Comparison of ENCODE assay signal across 8 mouse cellular contexts in genomic region chr7:45715741-45716459, GRCm38 (mm10). TPM values are rescaled to one million over a fixed set of nuclear protein-coding genes. Genes with fewer than 3 reads are reported as not detected.
DNase-seq lines count a peak whose midpoint lies in the region; ATAC-seq and TF ChIP-seq lines count a peak whose summit lies in the region.

No protein-coding gene starts in this region.

- H3K27ac ChIP-seq in forebrain, embryonic 16.5 days (ENCODE audit: low read length), result peak overlapping the region; percentile 60
- no peak overlapping the region; the same call in 1 of the 2 replicates for H3K27ac ChIP-seq in limb, embryonic 14.5 days (replicated peaks; ENCODE audit: low read depth, low read length)

- 83% methylated on average over 19 of the region's 19 CpGs for WGBS in forebrain, embryonic 16.5 days
- 85% methylated on average over 19 of the region's 19 CpGs for WGBS in limb, embryonic 14.5 days

- H3K36me3 ChIP-seq in G1E (replicated peaks) (peaks cover 76% of the 10 kb centered on the region), myocyte (ENCODE audit: control insufficient read depth, insufficient read depth) (no peaks in the 10 kb centered on the region)
- peaks cover 31% of the 10 kb centered on the region for H3K36me3 ChIP-seq in forebrain, embryonic 16.5 days (ENCODE audit: control insufficient read depth, insufficient read depth)
- peaks cover 49% of the 10 kb centered on the region for H3K36me3 ChIP-seq in limb, embryonic 14.5 days (ENCODE audit: control insufficient read depth, insufficient read depth, low read length)

- H3K4me3 ChIP-seq in G1E (ENCODE audit: low read depth, low read length) (peak overlapping the region; percentile 77), myocyte (peak overlapping the region; percentile 96)
- H3K4me3 ChIP-seq in forebrain, embryonic 16.5 days (replicated peaks; ENCODE audit: low read length), result peak overlapping the region; percentile 64
- peak overlapping the region; percentile 47 for H3K4me3 ChIP-seq in limb, embryonic 14.5 days (replicated peaks; ENCODE audit: low read length)

- DNase-seq in heart, adult 18-20 months, result peak; percentile 34 to 58
- DNase-seq in heart, adult 8-10 months (ENCODE audit: low spot score), result no peak
- no peak for DNase-seq in G1E (ENCODE audit: low spot score)
- no peak for DNase-seq in limb, embryonic 14.5 days (ENCODE audit: low spot score)
- DNase-seq in yolk sac, embryonic 10.5 days (ENCODE audit: low spot score), result no peak
- DNase-seq in urinary bladder, adult 2 months (ENCODE audit: low spot score), result no peak

- peak overlapping the region; percentile 75 for H3K4me2 ChIP-seq in forebrain, embryonic 16.5 days (ENCODE audit: low read length)
- H3K4me2 ChIP-seq in limb, embryonic 14.5 days (replicated peaks; ENCODE audit: low read depth, low read length, severe bottlenecking), result peak overlapping the region; percentile 88
- peak overlapping the region; percentile 79 for H3K4me2 ChIP-seq in myocyte (ENCODE audit: low read depth)

- H3ac ChIP-seq in myocyte (ENCODE audit: control insufficient read depth, insufficient read length), result no peak overlapping the region

- ATAC-seq in G1E (ENCODE audit: extremely low read depth, insufficient number of reproducible peaks, low FRiP score, poor library complexity, severe bottlenecking), result no peak
- ATAC-seq in forebrain, embryonic 16.5 days, result no peak
- no peak for ATAC-seq in limb, embryonic 14.5 days (ENCODE audit: low FRiP score, low read depth)

- H3K27me3 ChIP-seq in G1E (ENCODE audit: insufficient read depth, low read length), result no peaks in the 10 kb centered on the region
- no peaks in the 10 kb centered on the region for H3K27me3 ChIP-seq in forebrain, embryonic 16.5 days (replicated peaks; ENCODE audit: control insufficient read depth, insufficient read depth, low read length)
- no peaks in the 10 kb centered on the region for H3K27me3 ChIP-seq in limb, embryonic 14.5 days (ENCODE audit: control insufficient read depth, insufficient read depth, low read length)
- no peaks in the 10 kb centered on the region for H3K27me3 ChIP-seq in myocyte (ENCODE audit: control insufficient read depth, insufficient read depth, insufficient read length)

- H3K4me1 ChIP-seq in G1E (ENCODE audit: insufficient read depth, low read depth, low read length), result peaks cover 65% of the 10 kb centered on the region
- peaks cover 43% of the 10 kb centered on the region for H3K4me1 ChIP-seq in forebrain, embryonic 16.5 days (replicated peaks; ENCODE audit: control insufficient read depth, insufficient read depth, low read length)
- H3K4me1 ChIP-seq in limb, embryonic 14.5 days (ENCODE audit: control insufficient read depth, insufficient read depth, low read length), result peaks cover 31% of the 10 kb centered on the region

- TF ChIP-seq CTCF in G1E (IDR thresholded peaks at IDR 0.05; ENCODE audit: low read depth, low read length), result no peak

- TF ChIP-seq POLR2A in limb, embryonic 14.5 days (IDR thresholded peaks at IDR 0.05; ENCODE audit: borderline replicate concordance, extremely low read depth, insufficient read depth, insufficient read length), result no peak
- no peak for TF ChIP-seq POLR2A in myocyte (IDR thresholded peaks at IDR 0.05; ENCODE audit: insufficient read length, low read depth)

- H3K9ac ChIP-seq in forebrain, embryonic 16.5 days (replicated peaks; ENCODE audit: low read depth, low read length), result peak overlapping the region; percentile 14; the same call in 1 of the 2 replicates
- H3K9ac ChIP-seq in limb, embryonic 14.5 days (ENCODE audit: low read depth, low read length, severe bottlenecking), result peak overlapping the region; percentile 34; the same call in 1 of the 2 replicates

- H3K79me2 ChIP-seq in myocyte (ENCODE audit: control insufficient read depth, insufficient read depth), result peaks cover 48% of the 10 kb centered on the region

- H3K9me3 ChIP-seq in G1E (replicated peaks), result no peaks in the 10 kb centered on the region
- no peaks in the 10 kb centered on the region for H3K9me3 ChIP-seq in forebrain, embryonic 16.5 days (ENCODE audit: control insufficient read depth, low read length)
- no peaks in the 10 kb centered on the region for H3K9me3 ChIP-seq in limb, embryonic 14.5 days (ENCODE audit: control insufficient read depth, low read length)

TF ChIP-seq in myocyte, 11 proteins besides CTCF, POLR2A, EP300 and RAD21:
- no peak for TF ChIP-seq MAX (IDR thresholded peaks at IDR 0.05; ENCODE audit: low read depth)
- TF ChIP-seq TCF12 (IDR thresholded peaks at IDR 0.05; ENCODE audit: insufficient read depth, poor library complexity, severe bottlenecking), result no peak
- no peak for TF ChIP-seq SRF (IDR thresholded peaks at IDR 0.05; ENCODE audit: control insufficient read depth, insufficient read length, low read depth)
- TF ChIP-seq E2F4 (IDR thresholded peaks at IDR 0.05; ENCODE audit: insufficient read depth), result no peak
- no peak for TF ChIP-seq TCF3 (IDR thresholded peaks at IDR 0.05; ENCODE audit: insufficient read length, low read depth)
- no peak for TF ChIP-seq CEBPB (IDR thresholded peaks at IDR 0.05; ENCODE audit: insufficient read depth, poor library complexity, severe bottlenecking)
- no peak for TF ChIP-seq USF1 (IDR thresholded peaks at IDR 0.05; ENCODE audit: low read depth)
- TF ChIP-seq POLR2AphosphoS2 (IDR thresholded peaks at IDR 0.05; ENCODE audit: insufficient read length, low read depth), result no peak
- no peak for TF ChIP-seq MYOG (IDR thresholded peaks at IDR 0.05; ENCODE audit: control insufficient read depth in 1 of 3, insufficient read depth in 1 of 3, insufficient read length in 2 of 3, low read depth in 2 of 3)

RNA-seq across cellular contexts. Expression of gene Rpl18, which starts 0.6 kb away (rescaled TPM):
- 100 to 1,000 TPM; 574 to 615 TPM for total RNA-seq in heart, adult 18-20 months (2021)
- 100 to 1,000 TPM; 552 to 697 (median 598) TPM for total RNA-seq in heart, adult 8-10 months (2022)
- total RNA-seq in G1E (2014; fragmentation: Nextera tagmentation) (3,054 and 3,291 TPM in 2 replicates), G1E (2017) (1,837 and 1,972 TPM in 2 replicates)
- polyA plus RNA-seq in G1E (2012) (14,383 and 17,578 TPM in 2 replicates), myocyte (2012; fragmentation: generic; extraction: Trizol) (3,224 TPM)
- polyA plus RNA-seq in forebrain, embryonic 16.5 days (2015; fragmentation: Nextera tagmentation; extraction: Ambion mirVana), result 567 and 579 TPM in 2 replicates
- polyA plus RNA-seq in limb, embryonic 14.5 days (2012; rRNA removed), result 1,056 and 1,196 TPM in 2 replicates
- polyA plus RNA-seq in limb, embryonic 14.5 days (2014; fragmentation: Nextera tagmentation; extraction: Ambion mirVana), result 1,210 and 1,246 TPM in 2 replicates
- polyA plus RNA-seq in urinary bladder, adult 2 months (2012; rRNA removed), result 594 and 906 TPM in 2 replicates

RNA-seq across cellular contexts. Expression of gene Sphk2, which starts 1.9 kb away (rescaled TPM):
- total RNA-seq in heart, adult 18-20 months (2021), result 10 to 100 TPM; 18.4 to 20.2 TPM
- 10 to 100 TPM; 15.3 to 19.3 (median 18.4) TPM for total RNA-seq in heart, adult 8-10 months (2022)
- 16.3 and 21.4 TPM in 2 replicates for total RNA-seq in G1E (2014; fragmentation: Nextera tagmentation)
- 9.3 and 9.8 TPM in 2 replicates for total RNA-seq in G1E (2017)
- 96.0 and 115 TPM in 2 replicates for polyA plus RNA-seq in G1E (2012)
- polyA plus RNA-seq in forebrain, embryonic 16.5 days (2015; fragmentation: Nextera tagmentation; extraction: Ambion mirVana), result 29.9 and 31.1 TPM in 2 replicates
- polyA plus RNA-seq in limb, embryonic 14.5 days (2012; rRNA removed), result 36.9 and 48.5 TPM in 2 replicates
- polyA plus RNA-seq in limb, embryonic 14.5 days (2014; fragmentation: Nextera tagmentation; extraction: Ambion mirVana), result 27.5 and 29.2 TPM in 2 replicates
- polyA plus RNA-seq in myocyte (2012; fragmentation: generic; extraction: Trizol), result 22.8 TPM
- polyA plus RNA-seq in urinary bladder, adult 2 months (2012; rRNA removed), result 22.1 and 25.6 TPM in 2 replicates

RNA-seq across cellular contexts. Expression of gene Fam83e, which starts 5.1 kb away (rescaled TPM):
- under 1 TPM; 0.30 to 0.62 TPM for total RNA-seq in heart, adult 18-20 months (2021)
- total RNA-seq in heart, adult 8-10 months (2022), result under 1 TPM; 0.19 to 0.55 (median 0.44) TPM
- total RNA-seq in G1E (2014; fragmentation: Nextera tagmentation) (0.34 and 0.38 TPM in 2 replicates), G1E (2017) (1.2 and 1.3 TPM in 2 replicates)
- polyA plus RNA-seq in G1E (2012) (0.49 and 0.77 TPM in 2 replicates), myocyte (2012; fragmentation: generic; extraction: Trizol) (0.18 TPM)
- polyA plus RNA-seq in forebrain, embryonic 16.5 days (2015; fragmentation: Nextera tagmentation; extraction: Ambion mirVana), result 0.60 and 1.1 TPM in 2 replicates
- polyA plus RNA-seq in limb, embryonic 14.5 days (2012; rRNA removed), result 0.92 and 0.95 TPM in 2 replicates
- 0.30 and 0.48 TPM in 2 replicates for polyA plus RNA-seq in limb, embryonic 14.5 days (2014; fragmentation: Nextera tagmentation; extraction: Ambion mirVana)
- 1.3 and 1.5 TPM in 2 replicates for polyA plus RNA-seq in urinary bladder, adult 2 months (2012; rRNA removed)

RNA-seq across cellular contexts. Expression of gene Spaca4, which starts 9.7 kb away (rescaled TPM):
- total RNA-seq in heart, adult 18-20 months (2021), result not detected
- not detected for total RNA-seq in heart, adult 8-10 months (2022)
- total RNA-seq in G1E (2014; fragmentation: Nextera tagmentation), result not detected in 2 replicates
- total RNA-seq in G1E (2017), result not detected in 2 replicates
- polyA plus RNA-seq in G1E (2012), result not detected in 2 replicates
- not detected in 2 replicates for polyA plus RNA-seq in forebrain, embryonic 16.5 days (2015; fragmentation: Nextera tagmentation; extraction: Ambion mirVana)
- polyA plus RNA-seq in limb, embryonic 14.5 days (2012; rRNA removed), result not detected in 2 replicates
- not detected in 2 replicates for polyA plus RNA-seq in limb, embryonic 14.5 days (2014; fragmentation: Nextera tagmentation; extraction: Ambion mirVana)
- polyA plus RNA-seq in myocyte (2012; fragmentation: generic; extraction: Trizol), result not detected
- not detected in 2 replicates for polyA plus RNA-seq in urinary bladder, adult 2 months (2012; rRNA removed)

RNA-seq across cellular contexts. Expression of gene Dbp, which starts 11.0 kb away (rescaled TPM):
- total RNA-seq in heart, adult 18-20 months (2021), result 10 to 100 TPM; 12.1 to 15.0 TPM
- total RNA-seq in heart, adult 8-10 months (2022), result 100 to 1,000 TPM in 3 of 4 experiments, 10 to 100 TPM in 1; 72.2 to 183 (median 152) TPM
- total RNA-seq in G1E (2014; fragmentation: Nextera tagmentation) (22.8 and 30.2 TPM in 2 replicates), G1E (2017) (33.7 and 37.8 TPM in 2 replicates)
- polyA plus RNA-seq in G1E (2012) (18.0 and 23.0 TPM in 2 replicates), myocyte (2012; fragmentation: generic; extraction: Trizol) (26.2 TPM)
- polyA plus RNA-seq in forebrain, embryonic 16.5 days (2015; fragmentation: Nextera tagmentation; extraction: Ambion mirVana), result 4.1 and 4.3 TPM in 2 replicates
- polyA plus RNA-seq in limb, embryonic 14.5 days (2012; rRNA removed), result 15.1 and 16.8 TPM in 2 replicates
- 7.0 and 8.9 TPM in 2 replicates for polyA plus RNA-seq in limb, embryonic 14.5 days (2014; fragmentation: Nextera tagmentation; extraction: Ambion mirVana)
- polyA plus RNA-seq in urinary bladder, adult 2 months (2012; rRNA removed), result 335 and 503 TPM in 2 replicates

Comparison
In these comparisons a context has a peak if more than half of its experiments do, and no peak if none do; other contexts are left out.
1. DNase-seq: peak in heart, adult 18-20 months (2 of 2); none in heart, adult 8-10 months (single experiment), G1E (single experiment), limb, embryonic 14.5 days (single experiment), yolk sac, embryonic 10.5 days (single experiment) and urinary bladder, adult 2 months (single experiment).
2. Peak in every context shown above with its lines, with median percentiles within 50 percentile points of each other: H3K4me3 ChIP-seq and H3K4me2 ChIP-seq.